Mouse (Mus musculus): Measurements from ENCODE around the gene Lst1.

Lst1 gene

DNA sequence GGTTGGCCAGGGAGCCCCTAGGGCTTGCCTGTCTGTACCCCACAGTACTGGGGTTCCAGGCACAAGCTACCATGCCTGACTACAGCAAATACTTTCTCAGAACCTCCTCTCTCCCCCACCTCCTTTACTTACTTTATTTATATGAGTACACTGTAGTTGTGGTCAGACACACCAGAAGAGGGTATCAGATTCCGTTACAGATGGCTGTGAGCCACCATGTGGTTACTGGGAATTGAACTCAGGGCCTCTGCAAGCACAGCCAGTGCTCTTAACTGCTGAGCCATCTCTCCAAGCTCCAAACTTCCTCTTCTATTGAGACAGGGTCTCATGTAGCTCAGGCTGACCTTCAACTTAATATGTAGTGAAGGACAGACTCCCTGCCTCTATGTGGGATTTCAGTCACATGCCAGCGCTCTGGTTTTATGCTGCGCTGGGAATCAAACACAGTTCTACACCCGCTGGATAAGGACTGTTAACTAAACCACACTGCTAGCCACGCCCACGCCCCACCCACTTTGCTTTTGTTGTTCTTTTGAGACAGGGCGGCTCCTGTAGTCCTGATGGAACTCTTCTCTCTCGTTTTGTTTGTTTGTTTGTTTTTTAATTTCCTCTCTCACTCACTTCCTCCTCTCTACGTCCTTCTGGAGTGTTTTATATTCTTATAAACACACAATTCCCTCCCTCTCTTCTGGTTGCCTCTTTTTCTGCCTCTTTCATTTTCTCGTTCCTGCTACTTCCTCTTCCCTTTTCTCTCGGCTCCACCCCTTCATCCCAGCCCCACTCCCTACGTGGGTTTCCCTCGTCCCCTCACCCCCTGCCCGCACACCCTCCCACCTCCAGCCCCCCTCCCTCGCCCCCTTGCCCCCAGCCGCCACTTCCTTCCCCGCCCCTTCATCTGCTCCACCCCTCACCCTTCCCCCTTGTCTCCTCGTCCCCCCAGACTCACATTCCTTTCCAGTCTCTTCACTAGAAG, 2.3 kb downstream of the Lst1 start:
- peak in 1 of 2 experiments; percentile 55 for DNase-seq (ENCODE audit: low spot score in 2 of 2)

DNA sequence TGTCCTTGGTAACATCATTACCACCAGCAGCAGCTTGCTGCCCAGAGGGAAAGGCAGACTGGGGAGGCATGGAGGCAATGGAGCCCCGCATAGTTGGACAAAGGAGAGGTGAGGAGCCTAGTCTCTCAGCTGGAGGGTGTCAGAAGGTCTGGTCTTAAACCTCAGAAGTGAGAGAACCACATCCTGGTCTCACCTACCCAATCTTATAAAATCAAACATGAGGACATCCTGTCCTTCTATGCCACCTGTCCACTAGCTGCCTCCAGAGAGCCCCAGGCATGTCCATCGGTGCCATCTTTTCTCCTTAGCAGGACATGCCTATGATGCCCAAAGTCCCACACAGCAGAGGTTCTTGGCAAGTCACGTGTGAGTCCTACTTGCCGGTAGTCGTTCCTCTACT, 8.1 kb downstream of the Lst1 start:
- no peak for DNase-seq (ENCODE audit: low spot score in 2 of 2)

DNA sequence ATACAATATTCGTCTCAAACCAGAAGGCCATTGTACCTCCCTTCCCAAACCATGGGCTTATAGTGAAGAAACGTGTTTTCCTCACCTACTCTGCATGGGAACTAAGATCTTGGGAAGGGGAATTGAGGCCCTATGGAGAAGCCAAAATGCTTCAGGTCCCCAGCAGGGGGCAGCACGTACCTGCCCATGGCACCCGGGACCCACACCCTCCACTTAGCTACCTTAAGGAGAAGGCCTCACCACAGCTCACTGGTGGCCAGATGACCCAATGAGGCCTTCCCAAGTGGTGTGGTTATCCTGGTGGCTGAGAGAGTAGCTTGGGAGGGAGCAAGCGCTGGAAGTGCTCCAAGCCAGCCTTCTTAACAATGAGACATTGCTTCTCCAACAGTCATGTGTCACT, 9.7 kb downstream of the Lst1 start:
- DNase-seq (ENCODE audit: low spot score in 2 of 2) = peak in 1 of 2 experiments; percentile 65

DNA sequence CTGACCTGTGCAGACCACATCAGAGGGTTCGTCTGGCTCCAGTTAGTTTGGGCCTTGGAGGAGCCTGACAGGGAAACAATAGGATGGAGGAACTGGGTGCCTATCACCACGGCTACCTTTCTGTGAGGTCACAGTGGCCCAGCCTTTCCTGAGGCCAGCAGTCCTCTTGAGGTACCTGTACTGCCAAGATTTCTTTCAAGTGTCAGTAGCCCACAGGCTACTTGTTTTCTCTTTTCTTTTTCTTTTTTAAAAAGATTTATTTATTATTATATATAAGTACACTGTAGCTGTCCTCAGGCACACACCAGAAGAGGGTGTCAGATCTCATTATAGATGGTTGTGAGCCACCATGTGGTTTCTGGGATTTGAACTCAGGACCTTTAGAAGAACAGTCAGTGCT, 12.3 kb downstream of the Lst1 start, which contains the start of gene Aif1:
Aif1 (minus strand) TSS at position 101 of the 400 bp plus-strand sequence.
- DNase-seq (ENCODE audit: low spot score in 2 of 2) = no peak

DNA sequence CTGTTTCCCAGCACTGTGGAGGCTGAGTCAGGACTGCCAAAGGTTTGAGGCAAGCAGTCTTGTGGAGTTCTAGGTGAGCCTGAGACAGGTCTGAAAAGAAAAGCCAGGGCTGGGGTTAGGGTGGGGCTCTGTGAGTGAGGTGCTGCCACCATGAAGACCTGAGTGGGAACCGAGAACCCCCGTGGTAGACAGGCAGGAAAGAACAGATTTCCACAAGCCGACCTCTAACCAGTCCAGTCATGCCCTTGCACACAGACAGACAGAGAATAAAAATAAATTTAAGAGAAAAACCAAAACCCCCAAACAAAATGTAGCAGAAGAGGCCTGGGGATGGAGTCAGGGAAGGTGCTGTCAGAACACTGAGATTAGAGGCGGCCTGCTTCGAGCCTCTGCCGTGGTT, 12.9 kb downstream of the Lst1 start:
- no peak for DNase-seq (ENCODE audit: low spot score in 2 of 2)

DNA sequence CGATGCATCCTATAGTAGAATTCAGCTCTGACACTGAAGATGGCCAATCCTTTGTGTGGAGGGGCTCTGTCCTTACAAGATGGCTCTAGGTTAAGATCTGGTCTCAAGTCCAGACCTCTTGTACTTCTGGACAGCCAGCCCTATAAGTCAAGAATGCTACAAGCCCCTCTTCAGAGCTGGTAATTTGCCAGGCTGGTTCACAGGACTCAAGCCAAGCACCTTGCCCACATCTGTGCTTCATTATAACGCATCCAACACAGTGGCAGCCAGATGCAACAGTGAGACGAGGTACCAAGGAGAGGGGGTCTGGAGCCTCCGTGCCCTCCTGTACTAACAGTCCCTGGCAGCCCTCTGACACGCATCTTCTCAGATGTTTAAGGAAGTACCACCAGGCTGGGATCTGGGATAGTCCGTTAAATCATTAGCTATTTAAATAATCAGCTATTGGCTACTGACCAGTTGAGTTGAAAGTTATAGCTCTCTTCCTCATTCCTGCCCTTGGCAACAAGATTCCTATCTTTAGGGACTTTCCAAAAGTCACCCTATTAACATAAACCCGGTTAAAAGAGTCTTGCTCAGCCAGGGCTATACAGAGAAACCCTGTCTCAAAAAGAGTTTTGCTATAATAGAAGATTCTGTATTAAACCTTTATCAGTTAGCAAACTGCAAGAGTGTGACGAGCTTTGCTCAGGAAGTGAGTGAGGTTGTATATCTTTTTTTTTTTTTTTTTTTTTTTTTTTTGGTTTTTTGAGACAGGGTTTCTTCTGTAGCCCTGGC, 13.8 kb downstream of the Lst1 start:
- DNase-seq (ENCODE audit: low spot score in 2 of 2) = no peak

DNA sequence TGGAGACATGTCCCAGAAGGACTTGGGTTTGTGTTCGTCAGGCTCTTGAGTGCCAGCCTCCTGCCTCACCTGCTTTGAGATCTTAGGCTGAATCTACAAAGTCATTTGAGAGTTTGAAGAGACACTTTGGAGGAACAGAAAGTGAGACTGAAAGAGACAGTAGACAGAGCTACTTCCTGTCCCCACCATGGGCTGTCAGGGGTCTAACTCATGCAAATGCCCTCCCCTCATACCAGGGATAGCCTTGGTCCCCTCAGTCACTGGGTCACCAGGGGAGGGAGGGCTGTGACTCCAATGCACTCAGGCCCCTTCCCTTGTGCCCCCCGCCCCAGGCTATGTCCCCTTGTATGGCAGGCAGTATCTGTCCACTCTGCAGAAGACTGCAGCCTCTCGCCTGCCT, 14.9 kb downstream of the Lst1 start:
- no peak for DNase-seq (ENCODE audit: low spot score in 2 of 2)

DNA sequence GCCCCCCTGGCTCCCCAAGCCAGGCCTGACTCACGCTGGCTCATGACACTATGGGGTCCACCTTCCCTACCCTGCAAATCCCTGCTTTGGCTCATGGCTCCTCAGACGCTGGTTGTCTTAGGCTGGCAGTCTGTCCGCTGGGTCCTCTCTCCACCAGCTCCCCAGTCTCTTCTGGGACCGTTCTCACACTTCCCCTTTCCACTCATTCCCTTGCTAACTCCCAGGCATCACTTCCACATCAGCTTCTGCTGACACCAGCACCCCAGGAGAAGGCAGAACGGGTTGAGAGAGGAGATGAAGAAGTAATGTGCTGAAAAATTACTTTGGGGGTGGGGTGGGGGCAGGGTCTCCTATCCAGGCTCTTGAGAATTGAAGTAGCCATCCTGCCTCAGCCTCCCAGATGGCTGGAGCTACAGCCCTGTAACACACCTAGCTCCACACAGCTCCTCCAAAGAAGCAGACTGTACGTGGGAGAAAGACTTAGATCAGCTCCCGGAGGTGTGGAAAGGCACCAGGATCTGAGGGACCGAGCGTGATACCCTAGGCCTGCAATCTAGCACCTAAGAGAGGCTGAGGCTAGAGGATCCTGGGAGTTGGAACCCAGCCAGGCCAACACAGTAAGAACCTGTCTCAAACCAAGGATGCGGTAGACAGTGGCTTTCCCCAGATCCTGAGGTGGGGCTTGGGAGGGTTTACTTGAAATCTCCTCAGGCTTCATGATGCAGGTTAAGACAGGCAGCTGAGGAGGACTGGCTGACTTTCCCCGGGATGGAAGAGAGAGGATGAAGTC, 15.6 kb downstream of the Lst1 start:
- DNase-seq (ENCODE audit: low spot score in 2 of 2) = peak in 1 of 2 experiments; percentile 62

DNA sequence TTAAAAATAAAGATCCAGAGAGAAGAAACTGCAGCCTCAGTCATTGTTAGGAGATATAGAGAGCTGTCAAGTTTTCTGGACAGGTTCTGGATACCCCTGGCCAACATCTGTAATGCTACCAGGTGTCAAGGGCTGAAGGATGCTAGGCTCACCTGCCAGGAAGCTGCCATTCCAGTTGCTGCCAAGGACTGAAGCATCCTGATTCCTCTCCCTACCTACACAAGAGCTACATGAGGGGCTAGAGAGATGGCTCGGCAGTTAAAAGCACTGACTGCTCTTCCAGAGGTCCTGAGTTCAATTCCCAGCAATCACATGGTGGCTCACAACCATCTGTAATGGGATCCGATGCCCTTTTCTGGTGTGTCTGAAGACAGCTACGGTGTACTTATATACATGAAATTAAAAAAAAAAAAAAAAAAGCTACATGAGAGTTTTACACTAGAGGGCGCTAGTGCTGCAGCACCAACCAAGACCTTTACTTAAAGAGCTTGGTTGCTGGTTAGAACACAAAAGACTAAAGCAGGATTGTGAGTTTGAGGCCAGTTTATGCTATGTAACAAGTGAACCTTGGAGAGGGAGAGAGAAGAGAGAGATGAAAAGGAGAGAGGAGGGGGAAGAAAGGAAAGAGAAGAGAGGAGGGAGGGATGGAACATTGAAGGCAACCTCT, 19.6 kb downstream of the Lst1 start:
- no peak for DNase-seq (ENCODE audit: low spot score in 2 of 2)

DNA sequence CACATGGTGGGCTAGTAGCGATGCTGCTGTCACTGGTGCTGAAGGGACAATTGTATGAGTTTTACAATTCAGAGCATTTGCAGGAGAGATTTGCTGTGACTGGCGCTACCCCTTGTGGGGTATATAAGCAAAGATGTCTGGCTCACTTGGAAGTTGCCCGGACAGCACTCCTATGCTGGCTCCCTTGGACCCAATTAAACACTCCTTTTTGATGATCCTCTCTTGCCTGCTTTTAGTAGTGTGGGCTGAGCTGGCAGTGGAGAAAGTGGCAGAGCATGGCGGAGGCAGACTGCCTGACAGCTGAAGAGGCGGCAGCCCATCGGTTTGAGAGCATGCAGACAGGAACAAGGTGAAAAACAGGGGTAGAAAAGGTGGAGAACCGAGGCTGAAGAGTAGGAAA, 20.4 kb downstream of the Lst1 start:
- peak in 1 of 2 experiments; percentile 53 for DNase-seq (ENCODE audit: low spot score in 2 of 2)

DNA sequence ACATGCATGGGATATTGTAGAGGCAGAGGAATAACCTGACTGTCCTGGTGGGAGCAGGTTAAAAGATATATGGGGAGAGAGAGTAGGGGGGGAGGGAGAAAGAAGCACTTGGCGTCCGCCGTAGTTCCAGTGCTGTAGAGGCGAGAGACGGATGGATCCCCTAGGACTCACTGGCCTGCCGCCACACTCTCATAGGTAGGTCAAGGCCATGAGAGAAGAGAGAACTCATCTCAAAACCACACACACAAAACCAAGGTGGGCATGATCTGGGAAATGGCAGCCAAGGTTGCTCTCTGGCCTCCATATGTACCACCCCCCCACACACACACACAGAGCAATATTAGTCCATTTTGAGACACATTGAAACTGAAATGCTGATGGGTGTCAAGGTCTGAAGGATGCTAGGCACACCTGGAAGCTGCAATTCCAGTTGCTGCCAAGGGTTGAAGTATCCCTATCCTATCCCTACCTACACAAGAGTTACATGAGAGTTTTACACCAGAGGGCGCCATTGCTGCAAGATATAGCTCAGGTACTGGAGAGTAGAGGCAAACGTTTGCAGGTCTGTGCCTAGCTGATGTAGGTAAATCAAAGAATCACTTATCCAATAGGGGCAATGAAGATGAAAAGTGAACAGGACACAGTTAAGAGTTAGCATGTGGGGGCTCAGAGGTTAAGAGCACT, 21.7 kb downstream of the Lst1 start:
- peak; percentile 72 to 74 for DNase-seq (ENCODE audit: low spot score in 2 of 2)

DNA sequence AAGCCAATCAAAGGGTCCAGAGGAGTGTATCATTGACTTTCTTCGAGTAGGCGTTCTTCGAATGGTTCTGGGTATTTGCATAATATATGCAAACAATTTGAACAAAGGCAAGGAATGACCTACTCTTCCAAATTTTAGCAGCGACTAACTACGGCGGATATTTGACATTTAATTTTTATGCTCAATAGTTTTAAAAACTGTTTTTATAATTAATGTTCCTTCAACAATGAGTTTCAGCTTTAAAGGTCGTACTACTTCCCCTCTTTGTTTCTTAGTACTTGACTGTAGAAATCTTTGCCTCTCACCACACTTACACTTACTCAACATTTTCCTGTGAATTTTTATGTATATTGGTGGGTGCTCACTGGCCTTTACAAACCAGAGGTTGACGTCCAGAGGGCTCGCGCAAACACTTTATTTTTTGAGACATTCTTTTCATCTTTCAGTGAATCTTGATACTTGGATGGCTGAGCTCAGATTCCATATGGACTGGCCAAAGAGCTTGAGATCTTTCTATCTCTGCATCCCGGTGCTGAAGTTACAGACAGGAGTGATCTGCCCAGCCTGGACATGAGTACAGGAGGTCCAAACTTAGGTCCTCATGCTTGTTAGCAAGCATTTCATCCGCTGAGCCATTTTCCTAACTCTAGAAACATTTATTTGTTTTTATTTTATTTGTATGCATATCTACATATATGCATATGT, 22.6 kb downstream of the Lst1 start:
- no peak for DNase-seq (ENCODE audit: low spot score in 2 of 2)

DNA sequence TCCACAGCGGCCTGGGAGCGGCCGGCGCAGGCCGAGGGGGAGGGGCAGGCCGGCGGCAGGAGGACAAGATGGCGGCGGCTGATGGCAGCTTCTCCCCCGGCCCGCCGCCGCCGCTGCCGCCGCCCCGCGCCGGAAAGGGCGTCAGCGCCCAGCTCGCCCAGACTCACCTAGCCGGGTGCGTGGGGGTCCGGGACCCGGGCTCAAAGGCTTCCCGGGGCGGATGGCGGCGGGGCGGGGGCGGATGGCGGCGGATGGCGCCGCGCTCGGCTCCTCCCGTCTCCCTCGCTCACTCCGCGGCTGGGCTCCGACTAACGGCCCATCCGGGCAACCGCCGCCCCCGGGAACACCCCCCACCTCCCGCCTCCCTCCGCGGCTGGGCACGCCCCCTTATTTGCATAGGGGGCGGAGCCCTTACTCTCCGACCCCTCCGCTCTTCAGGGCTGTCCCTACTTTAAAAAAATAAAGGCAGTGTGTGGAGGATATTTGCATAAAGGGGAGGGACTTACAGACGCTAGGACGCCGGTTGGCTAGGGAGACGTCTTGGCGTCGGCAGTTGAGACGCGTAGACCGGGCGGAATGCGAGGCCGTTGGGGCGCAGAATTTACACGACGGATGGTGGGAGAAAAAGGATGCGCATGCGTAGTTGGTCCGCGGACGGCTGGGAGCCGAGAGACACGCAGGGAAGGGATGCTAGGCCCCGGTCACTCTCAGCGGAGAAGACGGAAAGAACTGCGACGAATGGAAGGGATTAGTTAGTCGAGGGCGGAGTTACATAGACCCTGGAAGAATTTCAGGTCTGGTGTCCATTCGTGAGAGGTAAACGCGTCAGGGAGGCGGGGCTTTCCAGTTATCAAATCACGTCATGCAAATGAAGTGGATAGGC, 23.4 kb downstream of the Lst1 start, which contains the start of gene Prrc2a:
Prrc2a (minus strand) TSS at position 330 of the 883 bp plus-strand sequence.
- DNase-seq (ENCODE audit: low spot score in 2 of 2) = peak; percentile 99

DNA sequence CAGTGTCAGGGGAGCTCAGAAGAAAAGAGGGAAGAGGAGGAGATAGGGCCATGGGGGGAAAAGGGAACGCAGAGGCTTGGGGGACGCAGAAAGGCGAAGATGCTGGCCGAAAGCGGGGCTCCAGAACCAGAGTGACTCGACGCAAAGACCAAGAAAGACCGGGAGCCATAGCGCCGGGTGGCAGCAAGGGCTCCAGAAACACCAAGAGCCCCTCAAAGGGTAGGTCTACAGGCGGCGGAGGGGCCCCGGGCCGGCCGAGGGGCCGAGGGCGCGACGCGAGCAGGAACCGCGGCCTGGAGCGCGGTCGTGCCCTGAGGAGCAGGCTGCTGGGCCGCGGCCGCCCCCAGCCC, 24.0 kb downstream of the Lst1 start:
- DNase-seq (ENCODE audit: low spot score in 2 of 2) = no peak

DNA sequence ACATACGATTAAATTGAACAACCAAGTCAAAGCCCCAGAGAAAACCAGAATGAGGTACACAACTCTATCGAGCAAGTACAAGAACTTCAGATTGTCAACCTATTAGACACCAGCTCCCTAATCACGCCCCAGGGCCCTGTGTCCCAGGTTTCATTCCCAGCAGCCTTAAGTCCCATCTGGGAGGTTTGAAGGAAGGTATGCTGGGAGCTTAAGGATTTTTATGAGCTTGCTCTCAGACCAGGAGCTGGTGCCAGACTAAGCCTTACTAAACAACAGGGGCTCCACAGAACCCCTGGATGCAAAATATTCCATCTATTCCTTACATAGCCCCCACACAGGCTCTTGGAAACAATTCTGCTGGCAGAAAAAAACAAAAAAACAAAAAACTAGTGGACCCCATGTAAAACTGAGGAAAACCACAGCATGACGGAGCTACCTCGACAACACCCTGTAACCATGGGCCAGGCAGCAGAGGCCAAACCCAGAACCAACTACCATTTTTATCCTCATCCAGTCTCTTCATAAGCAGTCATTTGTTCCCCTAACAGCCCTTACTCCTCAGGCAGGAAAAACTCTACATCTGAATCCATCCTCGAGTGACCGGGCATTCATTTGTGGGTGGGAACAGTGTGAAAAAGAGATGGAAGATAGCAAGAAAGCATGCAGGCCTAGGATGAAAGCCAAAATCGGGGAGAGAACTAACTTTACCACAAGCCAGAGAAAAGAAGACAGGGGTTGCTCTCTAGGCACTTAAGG, 24.7 kb downstream of the Lst1 start:
- no peak for DNase-seq (ENCODE audit: low spot score in 2 of 2)

DNA sequence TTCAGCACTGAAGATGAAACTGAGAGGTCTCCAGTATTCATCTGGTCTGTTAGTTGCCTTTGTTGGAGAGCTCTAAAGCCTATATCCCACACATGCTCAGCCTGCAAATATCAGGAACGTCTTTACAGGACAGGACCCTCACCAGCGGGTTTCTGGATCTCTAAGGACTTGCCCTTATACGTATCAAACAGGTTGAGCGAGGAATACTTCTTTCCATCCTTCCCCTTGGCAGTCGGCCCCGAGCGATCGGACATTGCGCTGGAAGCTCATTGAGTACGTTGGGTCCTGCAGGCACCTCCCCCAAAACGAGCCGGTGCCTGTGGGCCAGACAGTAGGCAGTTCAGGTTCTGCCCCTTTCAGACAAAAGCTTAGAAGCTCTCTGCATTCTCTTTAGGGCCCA, 25.5 kb downstream of the Lst1 start:
- no peak for DNase-seq (ENCODE audit: low spot score in 2 of 2)

DNA sequence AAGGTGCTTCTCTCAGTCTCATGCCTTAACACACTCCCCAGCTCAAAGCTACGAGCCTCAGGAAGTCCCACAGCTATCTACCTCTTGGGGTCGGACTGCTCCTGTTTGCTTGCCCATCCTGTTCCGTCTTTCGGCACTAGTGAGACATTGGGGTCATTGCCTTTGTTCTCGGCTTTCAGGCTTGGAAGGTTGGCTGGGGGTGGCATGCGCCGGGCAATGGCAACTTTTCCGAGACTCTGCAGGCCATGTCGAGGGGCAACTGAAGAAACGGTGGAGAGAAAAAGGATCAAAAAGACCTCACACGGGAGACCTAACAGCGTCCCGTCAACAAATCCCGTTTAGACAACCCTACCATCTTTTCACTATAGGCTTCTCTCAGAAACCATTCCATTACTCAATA, 26.1 kb downstream of the Lst1 start:
- no peak for DNase-seq (ENCODE audit: low spot score in 2 of 2)

DNA sequence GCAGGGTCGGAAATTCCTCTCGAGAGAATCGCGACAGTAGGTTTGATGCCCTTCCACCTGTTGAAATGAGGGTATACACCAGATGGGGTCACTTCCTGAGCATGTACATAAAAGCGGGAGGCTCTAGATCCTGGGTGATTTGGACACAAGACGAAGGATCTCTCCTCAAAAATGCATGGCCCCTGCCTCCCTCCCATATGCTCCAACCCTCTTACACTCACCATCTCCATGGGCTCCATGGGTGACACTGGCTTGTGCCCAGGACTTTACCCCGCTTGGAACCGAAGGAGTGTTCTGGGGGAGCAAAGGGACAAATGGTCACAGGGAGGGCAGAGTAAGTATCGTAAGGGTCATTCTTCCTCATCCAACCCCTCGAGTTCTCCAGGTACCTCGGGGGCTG, 26.8 kb downstream of the Lst1 start:
- DNase-seq (ENCODE audit: low spot score in 2 of 2) = no peak
